Comparison of ENCODE assay signal across 10 mouse cellular contexts in the genomic region with DNA sequence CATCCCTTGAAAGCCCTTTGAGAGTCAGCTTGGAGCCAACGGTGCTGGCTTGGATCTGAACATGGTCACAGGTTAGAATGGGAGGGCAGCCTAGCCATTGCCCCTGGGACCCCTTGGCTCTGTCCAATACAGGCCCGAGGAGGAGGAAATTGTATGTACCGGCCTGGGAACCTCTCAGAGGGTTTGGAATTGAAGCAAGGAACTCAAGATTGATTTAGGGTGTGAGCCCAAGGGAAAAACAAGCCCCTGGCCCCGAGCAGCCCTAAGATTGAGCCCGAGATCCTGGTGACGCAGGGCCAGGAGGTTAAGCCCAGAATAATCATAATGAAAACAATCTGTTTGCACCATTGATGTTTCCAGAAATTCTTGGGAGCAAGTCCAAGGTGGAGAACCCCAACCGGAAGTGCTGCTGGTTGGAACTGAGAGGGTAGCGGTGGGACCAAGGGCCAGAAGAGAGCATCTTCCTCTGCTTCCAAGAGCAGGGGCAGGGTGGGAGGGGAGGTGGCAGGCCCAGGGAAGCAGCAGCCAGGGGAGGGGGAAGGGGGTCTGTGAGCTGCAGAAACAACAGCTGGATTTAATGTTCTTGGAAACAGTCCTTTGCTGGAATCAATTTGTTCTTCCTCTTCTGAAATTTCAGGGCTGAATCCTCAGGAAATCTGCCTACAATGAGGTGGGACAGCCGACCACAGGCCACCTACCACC. TPM values are rescaled to one million over a fixed set of nuclear protein-coding genes. Genes with fewer than 3 reads are reported as not detected.
DNase-seq lines count a peak whose midpoint lies in the region; ATAC-seq and TF ChIP-seq lines count a peak whose summit lies in the region.
"Had no signal": no experiment of that assay in that cellular context is flagged by ENCODE, and none has a peak within 500 bp of the region (broad histone marks: within the 10 kb centered on the region; RNA-seq: fewer than 3 reads in every experiment).

No protein-coding gene starts in this region.

- no peaks in the 10 kb centered on the region for H3K36me3 ChIP-seq in lung, embryonic 15.5 days
- no peaks in the 10 kb centered on the region for H3K36me3 ChIP-seq in intestine, postnatal 0 days (ENCODE audit: control insufficient read depth, insufficient read depth)

- H3K4me3 ChIP-seq in lung, embryonic 15.5 days, result no peak overlapping the region
- no peak overlapping the region for H3K4me3 ChIP-seq in intestine, postnatal 0 days (ENCODE audit: low read depth, low read length)
- H3K4me3 ChIP-seq: left cerebral cortex, adult 2 months; myocyte had no signal

- peak; percentile 69 for DNase-seq in adrenal gland, postnatal 10 days
- DNase-seq in adrenal gland, adult 8-10 months, result no peak
- DNase-seq in fibroblast of lung, adult 2 months (ENCODE audit: low read depth), result peak; percentile 73
- peak; percentile 29 for DNase-seq in kidney, adult 18-20 months
- no peak for DNase-seq in thymus, adult 18-20 months
- no peak for DNase-seq in urinary bladder, postnatal 14 days (ENCODE audit: low spot score)

- TF ChIP-seq CTCF in intestine, postnatal 0 days (IDR thresholded peaks at IDR 0.05; ENCODE audit: low read depth), result no peak

- H3K27me3 ChIP-seq in lung, embryonic 15.5 days, result no peaks in the 10 kb centered on the region
- no peaks in the 10 kb centered on the region for H3K27me3 ChIP-seq in intestine, postnatal 0 days (replicated peaks; ENCODE audit: control insufficient read depth, insufficient read depth, low read length)

- H3K9me3 ChIP-seq in lung, embryonic 15.5 days, result no peaks in the 10 kb centered on the region
- no peaks in the 10 kb centered on the region for H3K9me3 ChIP-seq in intestine, postnatal 0 days (ENCODE audit: control insufficient read depth)

- H3K9ac ChIP-seq in lung, embryonic 15.5 days, result no peak overlapping the region
- H3K9ac ChIP-seq in intestine, postnatal 0 days (ENCODE audit: low read depth, low read length), result no peak overlapping the region

- H3K4me1 ChIP-seq in lung, embryonic 15.5 days, result peaks cover 12% of the 10 kb centered on the region
- H3K4me1 ChIP-seq in intestine, postnatal 0 days (replicated peaks; ENCODE audit: control insufficient read depth, insufficient read depth, low read length), result no peaks in the 10 kb centered on the region; the same call in 1 of the 2 replicates

- peak overlapping the region; percentile 46 for H3K27ac ChIP-seq in lung, embryonic 15.5 days
- H3K27ac ChIP-seq in intestine, postnatal 0 days (ENCODE audit: low read depth, low read length), result no peak overlapping the region
- H3K27ac ChIP-seq: left cerebral cortex, adult 2 months had no signal

- no peak overlapping the region for H3K4me2 ChIP-seq in lung, embryonic 15.5 days
- no peak overlapping the region for H3K4me2 ChIP-seq in intestine, postnatal 0 days (replicated peaks; ENCODE audit: low read depth)

- peak; percentile 73 for ATAC-seq in lung, embryonic 15.5 days (ENCODE audit: borderline replicate concordance, extremely low read depth, low FRiP score, low TSS enrichment)
- ATAC-seq in intestine, postnatal 0 days, result no peak

- 46% methylated on average over 9 of the region's 9 CpGs for WGBS in lung, embryonic 15.5 days
- WGBS in intestine, postnatal 0 days, result 62% methylated on average over 9 of the region's 9 CpGs

RNA-seq across cellular contexts. Expression of a gene that starts 10.6 kb away (rescaled TPM):
- 1 to 10 TPM; 7.4 to 9.3 TPM for total RNA-seq in adrenal gland, postnatal 10 days (2021)
- total RNA-seq in adrenal gland, adult 8-10 months (2022), result 1 to 10 TPM; 3.3 to 5.7 (median 4.4) TPM
- polyA plus RNA-seq in lung, embryonic 15.5 days (2015; fragmentation: Nextera tagmentation; extraction: Ambion mirVana), result 14.7 and 17.5 TPM in 2 replicates
- 41.2 and 45.9 TPM in 2 replicates for polyA plus RNA-seq in intestine, postnatal 0 days (2015; fragmentation: Nextera tagmentation; extraction: Ambion mirVana)

Comparison
In these comparisons a context has a peak if more than half of its experiments do, and no peak if none do; other contexts are left out.
1. DNase-seq: peak in adrenal gland, postnatal 10 days (single experiment), fibroblast of lung, adult 2 months (single experiment) and kidney, adult 18-20 months (single experiment); none in adrenal gland, adult 8-10 months (single experiment), thymus, adult 18-20 months (0 of 2) and urinary bladder, postnatal 14 days (single experiment).